Mouse (Mus musculus) kidney, adult 2 months (tissue): ENCODE data around the gene Col5a1. TPM values are rescaled to one million over a fixed set of nuclear protein-coding genes. Genes with fewer than 3 reads are reported as not detected.
A peak's percentile ranks its signal among the peaks of the same experiment; 100 is the strongest.

Experiments used
- DNase-seq: peaks from one replicate; pipeline ENCODE4 v3.0.0; 2021
- H3K27ac ChIP-seq: fragments of 200-500 bp; 2 replicates; pipeline ENCODE4 v1.5.1; 2012; ENCODE audit warnings: low read depth, low read length, control low read depth, inconsistent platforms; ENCODE audit not compliant: insufficient read depth
- H3K27me3 ChIP-seq: fragments of 200-500 bp; replicated peaks from 2 replicates; pipeline ENCODE4 v1.6.1; 2012; ENCODE audit warnings: mild to moderate bottlenecking, moderate library complexity, low read length, inconsistent platforms; ENCODE audit not compliant: control insufficient read depth, insufficient read depth
- H3K36me3 ChIP-seq: fragments of 200-500 bp; 2 replicates; pipeline ENCODE4 v1.6.1; 2012; ENCODE audit warnings: mild to moderate bottlenecking, moderate library complexity, low read length, inconsistent platforms; ENCODE audit not compliant: control insufficient read depth, insufficient read depth
- H3K4me1 ChIP-seq: fragments of 200-500 bp; 2 replicates; pipeline ENCODE4 v1.6.1; 2011; ENCODE audit warnings: low read length; ENCODE audit not compliant: control insufficient read depth, insufficient read depth
- H3K4me3 ChIP-seq: fragments of 200-500 bp; 2 replicates; pipeline ENCODE4 v1.5.1; 2011; ENCODE audit warnings: mild to moderate bottlenecking, low read depth, low read length, control low read depth; ENCODE audit not compliant: insufficient read depth
- CTCF ChIP-seq: fragments of 200-500 bp; conservative IDR thresholded peaks from 2 replicates; pipeline ENCODE4 v1.5.1; 2011; ENCODE audit warnings: low read depth, mild to moderate bottlenecking, control low read depth, low read length, moderate library complexity, mixed read lengths; ENCODE audit not compliant: insufficient read depth, insufficient read length
- POLR2A ChIP-seq: fragments of 200-500 bp; IDR thresholded peaks from one replicate; pipeline ENCODE4 v1.6.1; 2011; ENCODE audit warnings: low read depth, low read length, control low read depth
- WGBS: fragments of 180-500 bp; shearing (Covaris S2); methylation state at CpG from one replicate; pipeline ENCODE4 v1.1.7; 2018; 5-methylcytosine and 5-hydroxymethylcytosine counted together
- polyA plus RNA-seq: library from polyadenylated mRNA; depleted of rRNA; stranded (reverse); fragments of >200 nt; gene quantifications from 2 replicates; pipeline ENCODE4 v1.2.3, GENCODE M21; 2012

Gene Col5a1
- polyA plus RNA-seq, 1 experiment, result 7.5 TPM

GRCm38 (mm10) chr2:27848466-27848865, 37.8 kb upstream of the Col5a1 start:
- DNase-seq, result no peak
- H3K4me3 ChIP-seq, result no peak overlapping the region
- H3K4me1 ChIP-seq, result no peaks in the 10 kb centered on the region
- no peak for TF ChIP-seq CTCF
- no peak for TF ChIP-seq POLR2A
- no peak overlapping the region for H3K27ac ChIP-seq
- no peaks in the 10 kb centered on the region for H3K27me3 ChIP-seq
- no peaks in the 10 kb centered on the region for H3K36me3 ChIP-seq
- WGBS, result 82% methylated on average over 5 of the region's 5 CpGs

GRCm38 (mm10) chr2:27858348-27858903, 27.8 kb upstream of the Col5a1 start:
- Histone ChIP-seq H3K36me3 (no peaks in the 10 kb centered on the region), H3K4me1 (no peaks in the 10 kb centered on the region), H3K27me3 (no peaks in the 10 kb centered on the region), H3K27ac (no peak overlapping the region), H3K4me3 (no peak overlapping the region)
- no peak for TF ChIP-seq CTCF
- TF ChIP-seq POLR2A, result no peak
- peak; percentile 20 for DNase-seq
- 23% methylated on average over 9 of the region's 9 CpGs for WGBS

- WGBS, result 87% methylated on average over 9 of the region's 9 CpGs
- H3K27ac ChIP-seq, result no peak overlapping the region
- H3K27me3 ChIP-seq, result no peaks in the 10 kb centered on the region
- no peak for TF ChIP-seq POLR2A
- TF ChIP-seq CTCF, result no peak
- no peaks in the 10 kb centered on the region for H3K36me3 ChIP-seq
- H3K4me3 ChIP-seq, result no peak overlapping the region
- no peak for DNase-seq
- no peaks in the 10 kb centered on the region for H3K4me1 ChIP-seq
Observed at GRCm38 (mm10) chr2:27861576-27862238, 24.5 kb upstream of the Col5a1 start.

DNA sequence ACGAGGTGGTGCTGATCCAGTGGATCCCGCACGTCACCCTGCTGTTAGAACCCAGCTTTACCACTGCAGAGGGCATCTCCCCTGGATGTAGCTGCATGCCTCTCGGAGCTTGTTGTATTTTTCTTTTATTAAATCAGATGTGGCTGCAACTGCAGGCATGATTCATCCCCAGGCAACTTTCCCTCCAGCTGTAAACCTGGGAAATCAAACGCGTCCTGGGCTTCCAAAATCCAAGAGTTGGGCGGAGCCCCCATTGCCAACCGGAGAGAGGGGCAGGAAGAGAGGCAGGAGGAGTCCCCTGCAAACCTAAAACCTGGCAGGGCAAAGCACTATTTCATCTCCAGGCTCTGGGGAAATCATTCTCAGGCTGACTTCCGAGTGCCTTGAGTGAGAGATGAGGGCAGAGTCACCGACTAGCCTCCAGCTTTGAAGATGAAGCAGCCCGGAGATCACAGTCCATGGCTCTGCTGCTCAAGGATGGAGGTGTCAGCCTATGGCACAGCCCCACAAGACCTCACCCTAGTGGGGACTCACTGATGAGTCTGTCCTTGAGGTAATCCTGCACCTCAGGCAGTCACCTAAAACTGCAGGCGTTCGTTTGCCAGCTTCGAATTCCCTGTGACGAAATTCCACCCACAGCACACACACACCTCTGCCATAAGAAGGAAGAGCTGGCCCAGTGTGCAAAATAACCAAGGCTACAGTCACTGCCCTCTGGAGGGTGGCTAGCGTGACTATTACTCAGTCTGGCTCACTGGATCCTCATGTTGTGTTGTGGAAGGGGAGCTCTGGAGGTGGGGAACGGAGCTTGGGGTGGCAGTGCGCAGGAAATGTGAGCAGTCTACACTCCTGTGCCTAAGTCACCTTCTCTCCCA, 21.5 kb upstream of the Col5a1 start:
- TF ChIP-seq CTCF (no peak), POLR2A (no peak)
- WGBS, result 49% methylated on average over 18 of the region's 18 CpGs
- Histone ChIP-seq H3K27me3 (no peaks in the 10 kb centered on the region), H3K36me3 (no peaks in the 10 kb centered on the region), H3K4me3 (no peak overlapping the region), H3K27ac (no peak overlapping the region), H3K4me1 (no peaks in the 10 kb centered on the region)
- DNase-seq, result no peak

DNA sequence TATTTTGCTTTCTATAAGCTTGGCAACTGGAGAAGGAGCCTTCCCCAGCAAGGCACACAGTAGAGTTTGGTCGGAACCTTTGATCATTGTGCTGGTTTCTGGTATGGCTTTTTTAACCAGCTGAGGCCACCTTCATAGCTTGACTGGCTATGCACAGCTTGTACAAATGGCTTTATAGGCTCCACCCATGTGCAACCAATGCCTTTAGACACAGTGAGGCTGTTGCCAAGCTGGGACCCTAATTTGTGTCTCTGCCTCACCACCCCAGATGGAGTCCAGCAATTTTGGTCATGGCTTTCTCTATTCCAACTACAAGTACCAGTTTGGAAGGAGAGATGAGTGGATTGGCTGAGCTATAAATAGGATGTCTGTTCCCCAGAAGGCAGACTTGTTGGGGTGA, 15.6 kb upstream of the Col5a1 start:
- H3K27ac ChIP-seq, result no peak overlapping the region
- H3K4me3 ChIP-seq, result no peak overlapping the region
- no peak for TF ChIP-seq CTCF
- no peak for TF ChIP-seq POLR2A
- H3K4me1 ChIP-seq, result no peaks in the 10 kb centered on the region
- no peaks in the 10 kb centered on the region for H3K27me3 ChIP-seq
- DNase-seq, result no peak
- no peaks in the 10 kb centered on the region for H3K36me3 ChIP-seq
- 83% methylated on average over 1 of the region's 1 CpGs for WGBS

- no peak for TF ChIP-seq CTCF
- TF ChIP-seq POLR2A, result no peak
- Histone ChIP-seq H3K4me1 (no peaks in the 10 kb centered on the region), H3K4me3 (no peak overlapping the region), H3K36me3 (no peaks in the 10 kb centered on the region), H3K27me3 (no peaks in the 10 kb centered on the region), H3K27ac (no peak overlapping the region)
- no peak for DNase-seq
- 34% methylated on average over 4 of the region's 4 CpGs for WGBS
Observed at GRCm38 (mm10) chr2:27871056-27871455, 15.2 kb upstream of the Col5a1 start.

DNA sequence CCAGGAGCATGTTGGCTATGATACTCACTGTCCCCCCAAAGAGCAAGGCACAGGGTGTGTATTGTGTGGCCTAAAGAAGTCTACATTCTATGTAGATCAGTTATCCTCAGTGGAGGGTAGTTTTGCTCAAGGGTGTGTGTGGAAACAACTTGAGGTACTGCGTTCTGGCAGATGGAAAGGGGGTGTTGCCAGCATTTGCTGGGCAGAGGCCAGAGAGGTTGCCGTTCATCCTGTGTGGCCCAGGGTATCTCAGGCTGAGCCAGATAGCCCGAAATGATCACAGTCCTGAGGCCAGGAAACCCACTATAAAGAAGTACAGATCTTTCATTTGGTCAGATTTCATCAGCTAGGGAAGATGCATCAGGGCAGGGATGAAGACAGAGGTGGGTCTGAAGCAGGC, 13.9 kb upstream of the Col5a1 start:
- no peak for DNase-seq
- H3K4me3 ChIP-seq, result no peak overlapping the region

More for the DNA sequence above, 13.9 kb upstream of the Col5a1 start:
- Histone ChIP-seq H3K36me3 (no peaks in the 10 kb centered on the region), H3K4me1 (no peaks in the 10 kb centered on the region), H3K27me3 (no peaks in the 10 kb centered on the region), H3K27ac (no peak overlapping the region)
- WGBS, result 83% methylated on average over 3 of the region's 3 CpGs
- TF ChIP-seq CTCF, result no peak
- no peak for TF ChIP-seq POLR2A
